Mouse (Mus musculus) cerebellum, postnatal 36 days (tissue): ENCODE measurements around the gene 2310022A10Rik.

Experiments
- DNase-seq, 2 experiments: peaks; one replicate each; pipeline ENCODE4 v3.0.0; 2021 to 2022; ENCODE audit warnings: mixed read lengths in 2 of 2

Gene 2310022A10Rik

GRCm38 (mm10) chr7:27552931-27553513 lies at the start of gene 2310022A10Rik, which contains the start of gene Pld3:
2310022A10Rik (plus strand) TSS chr7:27553233.
Pld3 (minus strand) TSS chr7:27553218.
- DNase-seq: peak; percentile 95 to 98

DNA sequence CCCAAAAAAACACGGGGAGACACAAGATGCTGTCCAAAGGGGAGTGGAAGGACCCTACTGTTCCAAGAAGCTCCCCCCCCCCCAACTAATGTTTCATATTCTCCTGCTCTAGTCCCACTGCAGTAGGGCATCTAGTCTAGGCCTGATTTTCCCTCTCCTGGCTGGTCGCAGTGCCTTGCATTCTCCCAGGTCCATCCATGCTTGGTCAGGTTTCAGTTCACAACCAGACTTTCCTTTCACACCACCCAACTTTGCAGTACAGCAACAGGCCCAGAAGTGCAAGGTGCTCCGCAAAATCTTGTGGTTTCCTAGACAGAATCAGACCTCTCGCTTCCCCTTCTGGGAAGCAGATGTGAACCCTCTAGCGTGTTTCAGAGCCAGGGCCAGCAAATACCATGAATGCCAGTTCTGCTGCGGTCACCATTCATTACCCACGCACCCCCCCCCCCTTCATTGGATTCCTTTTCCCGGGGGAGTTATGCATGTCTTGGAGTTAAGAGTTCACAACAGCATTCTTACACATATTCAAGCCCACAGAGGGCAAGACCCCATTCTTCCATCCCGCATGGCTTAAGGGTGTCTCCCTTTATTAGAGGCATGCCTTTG lies 46.2 kb upstream of the 2310022A10Rik start:
- no peak for DNase-seq

DNA sequence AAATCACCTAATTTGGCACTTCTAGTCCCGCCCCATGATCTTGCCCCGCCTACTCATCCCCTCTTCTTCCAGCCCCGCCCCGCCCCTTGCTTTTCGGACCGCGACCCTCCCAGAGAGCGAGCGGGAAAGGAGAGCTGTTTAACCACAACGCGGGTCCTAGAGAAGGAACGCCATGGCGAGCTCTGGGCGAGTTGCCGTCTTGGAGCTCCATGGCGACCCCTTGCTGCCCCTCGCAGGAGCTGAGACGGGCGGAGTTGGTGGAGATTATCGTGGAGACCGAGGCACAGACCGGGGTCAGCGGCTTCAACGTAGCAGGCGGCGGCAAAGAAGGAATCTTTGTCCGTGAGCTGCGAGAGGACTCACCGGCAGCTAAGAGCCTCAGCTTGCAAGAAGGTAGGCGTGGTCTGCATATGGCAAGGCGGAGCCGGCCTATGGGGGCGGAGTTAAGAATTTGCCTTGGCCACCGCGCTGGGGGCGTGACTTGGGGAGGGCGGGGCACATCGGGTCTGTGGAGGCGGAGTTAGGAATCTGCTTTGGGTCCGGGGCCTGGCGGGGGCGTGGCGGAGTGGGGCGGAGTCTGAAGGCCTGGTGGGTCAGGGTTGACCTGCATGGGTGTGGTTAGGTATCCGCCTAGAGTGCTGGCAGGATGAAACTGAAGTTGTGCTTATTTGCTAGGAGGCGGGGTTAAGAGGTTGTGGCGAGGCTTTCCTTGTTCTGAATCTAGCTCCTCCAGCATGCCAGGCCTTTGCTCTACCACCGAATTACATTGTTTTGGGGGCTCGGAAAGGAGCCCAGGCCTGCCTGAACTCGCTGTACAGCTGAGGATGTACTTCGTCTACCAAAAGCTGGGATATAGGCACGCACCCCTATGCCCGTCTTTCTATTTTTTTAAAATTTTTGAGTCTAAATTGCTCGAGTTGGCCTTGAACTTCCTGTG lies 45.1 kb upstream of the 2310022A10Rik start:
- peak; percentile 89 to 93 for DNase-seq

DNA sequence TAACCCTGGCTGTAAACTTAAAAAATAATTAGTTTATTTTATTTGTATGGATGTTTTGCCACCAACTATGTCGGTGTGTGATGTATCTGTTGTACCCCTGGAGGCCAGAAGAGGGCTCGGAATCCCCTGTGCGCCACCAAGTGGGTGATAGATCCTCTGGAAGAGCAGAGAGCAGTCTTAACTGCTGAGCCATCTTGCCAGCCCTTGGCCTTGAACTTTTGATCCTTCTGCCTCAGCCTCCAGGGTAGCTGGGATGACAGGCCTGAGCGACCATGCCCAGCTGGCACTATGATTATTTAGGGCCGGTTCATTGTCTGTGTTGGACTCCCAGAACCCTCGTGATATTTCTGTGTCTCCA lies 44.4 kb upstream of the 2310022A10Rik start:
- DNase-seq: peak; percentile 47 to 59

DNA sequence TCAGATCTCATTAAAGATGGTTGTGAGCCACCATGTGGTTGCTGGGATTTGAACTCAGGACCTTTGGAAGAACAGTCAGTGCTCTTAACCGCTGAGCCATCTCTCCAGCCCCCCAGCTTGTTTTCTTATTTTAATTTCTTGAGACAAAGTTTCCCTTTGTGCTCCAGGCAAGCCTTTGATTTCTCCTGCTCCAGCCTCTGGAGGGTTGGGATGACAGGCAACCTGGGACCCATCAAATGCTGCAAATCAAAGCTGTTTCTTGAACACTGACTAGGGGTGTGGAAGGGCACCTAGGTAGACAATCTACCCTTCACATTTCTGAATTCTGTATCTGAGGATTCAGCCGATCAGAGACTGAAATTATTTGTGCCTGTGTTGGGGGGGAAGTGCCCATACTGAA lies 42.2 kb upstream of the 2310022A10Rik start:
- DNase-seq: no peak

DNA sequence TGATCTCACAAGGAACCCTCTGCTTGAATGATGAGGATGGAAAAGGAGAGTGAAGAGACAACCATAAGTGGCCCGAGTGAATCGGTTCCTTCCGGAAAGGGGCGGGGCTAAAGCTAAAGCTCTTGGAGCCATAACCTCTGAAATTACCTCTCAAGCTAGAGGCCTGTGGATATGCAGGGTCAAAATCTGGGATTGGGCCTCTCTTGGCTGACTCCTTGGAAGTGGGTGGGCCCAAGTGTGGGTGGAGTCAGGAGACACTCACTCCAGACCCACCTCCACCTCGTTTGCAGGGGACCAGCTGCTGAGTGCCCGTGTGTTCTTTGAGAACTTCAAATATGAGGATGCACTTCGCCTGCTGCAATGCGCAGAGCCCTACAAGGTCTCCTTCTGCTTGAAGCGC lies 38.1 kb upstream of the 2310022A10Rik start:
- DNase-seq: no peak

GRCm38 (mm10) chr7:27518314-27518713 lies 34.7 kb upstream of the 2310022A10Rik start:
- DNase-seq: no peak

DNA sequence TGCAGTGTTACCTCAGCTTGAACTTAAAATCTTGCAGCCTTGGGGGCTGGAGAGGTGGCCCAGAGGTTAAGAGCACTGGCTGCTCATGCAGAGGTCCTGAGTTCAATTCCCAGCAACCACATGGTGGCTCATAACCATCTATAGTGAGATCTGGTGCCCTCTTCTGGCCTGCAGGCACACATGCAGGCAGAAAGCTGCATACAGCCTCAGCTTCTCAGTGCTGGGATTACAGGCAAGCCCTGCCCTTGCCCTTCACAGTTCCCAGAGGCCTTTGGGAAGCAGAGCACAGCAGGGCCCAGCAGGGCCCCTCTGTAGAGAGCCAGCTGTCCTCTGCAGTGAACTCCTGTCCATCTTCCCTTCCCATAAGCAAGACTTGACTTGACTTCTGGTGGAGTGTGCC lies 32.9 kb upstream of the 2310022A10Rik start:
- DNase-seq: no peak

DNA sequence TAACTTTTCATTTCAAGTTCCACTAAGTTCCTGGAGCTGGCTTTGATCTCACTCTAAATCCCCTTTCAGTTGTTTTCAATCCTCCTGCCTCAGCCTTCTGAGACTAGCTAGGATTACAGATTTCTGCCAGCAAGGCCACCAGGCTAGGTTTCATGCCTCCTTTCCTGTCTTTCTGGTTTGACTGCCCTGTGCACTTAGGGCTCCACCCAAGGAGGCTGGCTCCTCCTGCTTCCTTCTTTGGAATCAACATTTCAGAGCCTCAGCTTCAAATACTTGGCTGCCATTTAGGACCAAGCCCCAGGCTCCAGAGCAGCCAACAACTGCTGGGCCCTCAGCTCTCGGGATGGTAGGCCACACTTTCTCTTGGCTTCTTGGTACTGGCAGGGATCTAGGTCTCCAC lies 32.4 kb upstream of the 2310022A10Rik start:
- no peak for DNase-seq

DNA sequence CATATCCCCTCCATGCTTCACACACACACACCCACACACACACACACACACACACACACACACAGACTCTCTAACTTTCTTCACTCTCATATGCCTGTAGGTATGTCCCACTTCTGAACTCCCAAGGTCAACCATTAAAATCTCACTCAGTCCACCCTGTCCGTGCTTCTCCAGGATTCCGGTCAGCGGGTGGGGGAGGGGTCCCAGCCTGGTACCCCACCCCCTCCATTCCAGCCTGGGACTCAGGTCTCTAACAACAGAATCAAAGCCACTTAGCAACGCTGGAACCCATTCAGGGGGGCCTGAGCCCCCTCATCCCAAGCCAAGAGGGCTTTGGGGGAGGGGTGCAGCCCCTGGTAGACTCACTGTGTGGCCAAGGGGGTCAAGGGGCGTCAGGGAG lies 30.1 kb upstream of the 2310022A10Rik start, which contains the start of gene Hipk4:
TSS of gene Hipk4 (plus strand) at position 301 of the 400 bp plus-strand sequence.
- DNase-seq: no peak

- DNase-seq: no peak
Observed at GRCm38 (mm10) chr7:27523805-27524204, 29.2 kb upstream of the 2310022A10Rik start.

GRCm38 (mm10) chr7:27526039-27526827 lies 26.8 kb upstream of the 2310022A10Rik start:
- peak; percentile 80 to 81 for DNase-seq

DNA sequence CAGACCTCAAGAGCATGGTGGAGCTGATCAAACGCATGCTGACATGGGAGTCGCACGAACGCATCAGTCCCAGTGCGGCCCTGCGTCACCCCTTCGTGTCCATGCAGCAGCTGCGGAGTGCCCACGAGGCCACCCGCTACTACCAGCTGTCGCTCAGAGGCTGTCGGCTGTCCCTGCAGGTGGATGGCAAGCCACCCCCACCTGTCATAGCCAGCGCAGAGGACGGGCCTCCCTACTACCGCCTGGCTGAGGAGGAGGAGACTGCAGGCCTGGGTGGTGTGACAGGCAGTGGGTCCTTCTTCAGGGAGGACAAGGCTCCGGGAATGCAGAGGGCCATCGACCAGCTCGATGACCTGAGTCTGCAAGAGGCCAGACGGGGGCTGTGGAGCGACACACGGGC lies 24.0 kb upstream of the 2310022A10Rik start:
- no peak for DNase-seq

- DNase-seq: no peak
Observed at GRCm38 (mm10) chr7:27530937-27531336, 22.1 kb upstream of the 2310022A10Rik start.

GRCm38 (mm10) chr7:27531707-27532106 lies 21.3 kb upstream of the 2310022A10Rik start:
- DNase-seq: no peak

- no peak for DNase-seq
Observed at GRCm38 (mm10) chr7:27532480-27533050, 20.5 kb upstream of the 2310022A10Rik start.

- no peak for DNase-seq
Observed at GRCm38 (mm10) chr7:27535386-27535785, 17.6 kb upstream of the 2310022A10Rik start.

DNA sequence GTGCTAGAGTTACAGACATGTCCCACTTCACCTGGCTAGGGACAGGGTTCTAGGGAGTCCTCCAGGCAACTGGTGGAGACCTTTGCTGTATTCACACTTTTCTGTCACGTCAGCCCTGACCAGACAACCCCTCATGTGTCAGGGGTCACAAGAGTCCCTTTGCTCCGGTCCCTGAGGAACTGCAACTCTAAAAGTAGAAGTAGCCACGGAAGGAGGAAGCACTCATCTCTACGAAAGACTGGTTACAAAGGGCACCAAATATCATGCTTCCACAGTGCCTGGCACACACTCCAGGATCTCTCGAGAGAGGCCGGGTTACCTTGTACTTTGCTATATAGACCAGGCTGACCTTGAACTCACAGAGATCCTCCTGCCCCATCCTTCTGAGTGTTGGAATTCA lies 16.4 kb upstream of the 2310022A10Rik start:
- DNase-seq: no peak

DNA sequence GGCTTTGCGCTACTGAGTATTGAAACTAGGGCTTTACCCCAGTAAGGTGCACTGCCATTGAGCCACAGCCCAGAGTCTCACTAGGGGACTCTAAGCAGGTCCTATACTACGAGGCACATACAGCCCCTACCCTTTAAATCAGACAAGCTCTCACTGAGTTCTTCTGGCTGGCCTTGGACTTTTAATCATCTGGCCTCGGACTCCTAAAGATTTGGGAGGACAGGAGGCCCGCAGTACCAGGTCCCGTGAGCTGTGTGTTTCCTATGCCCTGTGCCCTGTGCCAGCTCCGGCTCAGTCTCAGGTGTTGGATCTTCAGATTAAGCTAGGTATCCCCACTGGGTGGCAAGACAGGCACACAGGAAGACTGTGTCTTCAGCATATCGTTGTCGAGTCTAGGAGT lies 15.0 kb upstream of the 2310022A10Rik start:
- DNase-seq: no peak

GRCm38 (mm10) chr7:27538797-27539196 lies 14.2 kb upstream of the 2310022A10Rik start:
- no peak for DNase-seq

GRCm38 (mm10) chr7:27540521-27540920 lies 12.5 kb upstream of the 2310022A10Rik start:
- DNase-seq: no peak

DNA sequence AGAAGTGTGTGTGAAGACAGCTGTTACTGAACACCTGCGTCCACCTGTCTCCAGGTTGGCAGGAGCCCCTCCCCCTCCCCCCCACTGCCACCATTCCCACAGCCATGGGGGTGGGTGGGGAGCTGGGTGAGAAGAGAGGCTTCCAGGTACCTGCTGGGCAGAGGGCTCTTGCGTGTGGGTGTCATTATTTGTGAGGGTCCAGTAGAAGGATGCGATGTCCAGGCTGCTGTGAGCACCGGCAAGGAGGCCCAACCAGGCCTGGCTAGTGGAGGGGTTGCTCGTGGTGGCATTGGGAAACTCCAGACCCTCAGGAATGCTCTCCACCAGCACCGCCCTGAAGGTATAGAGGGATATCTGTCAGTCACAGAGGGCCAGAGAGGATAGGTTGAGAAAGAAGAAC lies 12.1 kb upstream of the 2310022A10Rik start:
- no peak for DNase-seq
